Mouse (Mus musculus) embryonic stem cell, embryonic (primary cell): ENCODE data around the gene Lpgat1.

Experiments used
- CTCF ChIA-PET, 4 experiments: fragments of 300-600 bp in 2 of 4; fragments of 350-600 bp in 2 of 4; sonication (Branson Sonifier 250); formaldehyde crosslinking; loops; one replicate each; lab custom pipeline; 2022; ENCODE audit warnings: inconsistent platforms in 2 of 4; lab: Charles Lee
- POLR2A ChIA-PET, 4 experiments: fragments of 300-600 bp in 2 of 4; fragments of 350-600 bp in 2 of 4; sonication (Branson Sonifier 250); formaldehyde crosslinking; loops; one replicate each; lab custom pipeline; 2022; ENCODE audit warnings: antibody characterized with exemption in 4 of 4, inconsistent platforms in 1 of 4; lab: Charles Lee

Lpgat1 gene

GRCm38 (mm10) chr1:191720419-191720818 lies 2.8 kb downstream of the Lpgat1 start:
- ChIA-PET POLR2A (interaction anchor here in 2 of 4 experiments (0.7 to 2.2 kb wide), 8 partner anchors 13 to 145 kb away, joined by 3 to 7 read pairs (median 4); partner anchors contain the start of genes Dtl (in 2 of the 2) and Ints7 (in 2 of the 2)), CTCF (no interaction called here)

GRCm38 (mm10) chr1:191722706-191723105 lies 5.1 kb downstream of the Lpgat1 start:
- ChIA-PET CTCF (no interaction called here), POLR2A (interaction anchor here in 1 of 4 experiments (0.6 to 1.5 kb wide), 4 partner anchors 14 to 77 kb away, joined by 3 to 4 read pairs (median 4); no protein-coding TSS in a partner anchor)

GRCm38 (mm10) chr1:191723675-191724074 lies 6.0 kb downstream of the Lpgat1 start:
- ChIA-PET CTCF (interaction anchor here in 1 of 4 experiments (0.8 kb wide), 1 partner anchor 94 kb away, joined by 3 read pairs; no protein-coding TSS in a partner anchor), POLR2A (interaction anchor here in 2 of 4 experiments (1.0 to 1.5 kb wide), 4 partner anchors 10 to 148 kb away, joined by 3 to 6 read pairs (median 4); partner anchors contain the start of genes Dtl (in 1 of the 2) and Ints7 (in 1 of the 2))

- ChIA-PET POLR2A (interaction anchor here in 3 of 4 experiments (0.7 to 1.3 kb wide), 7 partner anchors 9 to 149 kb away, joined by 3 to 6 read pairs (median 3); partner anchors contain the start of genes Dtl (in 1 of the 3) and Ints7 (in 1 of the 3)), CTCF (interaction anchor here in 1 of 4 experiments (0.7 kb wide), 1 partner anchor 26 kb away, joined by 4 read pairs; no protein-coding TSS in a partner anchor)
Measured at GRCm38 (mm10) chr1:191724385-191725061, 6.9 kb downstream of the Lpgat1 start.

- ChIA-PET CTCF (interaction anchor here in 1 of 4 experiments (0.6 kb wide), 1 partner anchor 146 kb away, joined by 3 read pairs; no protein-coding TSS in a partner anchor), POLR2A (interaction anchor here in 1 of 4 experiments (2.4 kb wide), 1 partner anchor 8 kb away, joined by 6 read pairs; no protein-coding TSS in a partner anchor)
Measured at GRCm38 (mm10) chr1:191732623-191733022, 15.0 kb downstream of the Lpgat1 start.

GRCm38 (mm10) chr1:191733822-191734221 lies 16.2 kb downstream of the Lpgat1 start:
- ChIA-PET CTCF (no interaction called here), POLR2A (interaction anchor here in 1 of 4 experiments (1.1 to 2.4 kb wide), 2 partner anchors 10 to 13 kb away, joined by 4 to 6 read pairs; no protein-coding TSS in a partner anchor)

- CTCF ChIA-PET = interaction anchor here in 2 of 4 experiments (0.6 kb wide), 2 partner anchors 10 to 82 kb away, joined by 3 to 5 read pairs; no protein-coding TSS in a partner anchor
- POLR2A ChIA-PET = interaction anchor here in 1 of 4 experiments (0.6 to 1.3 kb wide), 3 partner anchors 10 to 58 kb away, joined by 3 read pairs; no protein-coding TSS in a partner anchor
Measured at GRCm38 (mm10) chr1:191736425-191736824, 18.8 kb downstream of the Lpgat1 start.

GRCm38 (mm10) chr1:191737871-191738270 lies 20.2 kb downstream of the Lpgat1 start:
- ChIA-PET CTCF (no interaction called here), POLR2A (interaction anchor here in 2 of 4 experiments (0.6 to 1.7 kb wide), 6 partner anchors 10 to 163 kb away, joined by 3 to 4 read pairs (median 3); partner anchors contain the start of genes Dtl (in 1 of the 2) and Ints7 (in 1 of the 2))

GRCm38 (mm10) chr1:191738726-191739125 lies 21.1 kb downstream of the Lpgat1 start:
- ChIA-PET CTCF (no interaction called here), POLR2A (interaction anchor here in 2 of 4 experiments (0.9 to 1.7 kb wide), 5 partner anchors 9 to 163 kb away, joined by 3 to 4 read pairs (median 3); partner anchors contain the start of genes Dtl (in 1 of the 2) and Ints7 (in 1 of the 2))

GRCm38 (mm10) chr1:191740587-191741361 lies 23.1 kb downstream of the Lpgat1 start:
- POLR2A ChIA-PET = interaction anchor here in 2 of 4 experiments (0.7 to 1.1 kb wide), 2 partner anchors 165 to 196 kb away, joined by 4 to 8 read pairs; partner anchors contain the start of gene Ints7 (in 1 of the 2)

GRCm38 (mm10) chr1:191741635-191742034 lies 24.0 kb downstream of the Lpgat1 start:
- POLR2A ChIA-PET = interaction anchor here in 1 of 4 experiments (1.1 kb wide), 1 partner anchor 166 kb away, joined by 4 read pairs; the partner anchor contains the start of gene Ints7

More at GRCm38 (mm10) chr1:191740587-191741361, 23.1 kb downstream of the Lpgat1 start:
- CTCF ChIA-PET = interaction anchor here in 1 of 4 experiments (0.7 kb wide), 1 partner anchor 79 kb away, joined by 3 read pairs; no protein-coding TSS in a partner anchor

GRCm38 (mm10) chr1:191748431-191748830 lies 30.8 kb downstream of the Lpgat1 start:
- ChIA-PET POLR2A (no interaction called here), CTCF (no interaction called here)

More at GRCm38 (mm10) chr1:191741635-191742034, 24.0 kb downstream of the Lpgat1 start:
- CTCF ChIA-PET = no interaction called here

- CTCF ChIA-PET = no interaction called here
- POLR2A ChIA-PET = interaction anchor here in 1 of 4 experiments (0.7 kb wide), 1 partner anchor 15 kb away, joined by 3 read pairs; no protein-coding TSS in a partner anchor
Measured at GRCm38 (mm10) chr1:191756520-191757199, 39.0 kb downstream of the Lpgat1 start.

- POLR2A ChIA-PET = interaction anchor here in 2 of 4 experiments (0.6 to 1.3 kb wide), 4 partner anchors 10 to 42 kb away, joined by 3 read pairs; no protein-coding TSS in a partner anchor
- CTCF ChIA-PET = no interaction called here
Measured at GRCm38 (mm10) chr1:191774106-191774505, 56.5 kb downstream of the Lpgat1 start.

- POLR2A ChIA-PET = interaction anchor here in 1 of 4 experiments (0.5 to 1.3 kb wide), 2 partner anchors 11 to 164 kb away, joined by 3 read pairs; no protein-coding TSS in a partner anchor
- CTCF ChIA-PET = no interaction called here
Measured at GRCm38 (mm10) chr1:191775116-191775515, 57.5 kb downstream of the Lpgat1 start.

- POLR2A ChIA-PET = interaction anchor here in 1 of 4 experiments (0.6 kb wide), 1 partner anchor 40 kb away, joined by 3 read pairs; no protein-coding TSS in a partner anchor
- CTCF ChIA-PET = no interaction called here
Measured at GRCm38 (mm10) chr1:191777521-191777920, 59.9 kb downstream of the Lpgat1 start.

- CTCF ChIA-PET = no interaction called here
- POLR2A ChIA-PET = interaction anchor here in 1 of 4 experiments (1.3 to 1.6 kb wide), 3 partner anchors 19 to 205 kb away, joined by 3 to 5 read pairs (median 4); partner anchors contain the start of genes Dtl and Ints7
Measured at GRCm38 (mm10) chr1:191780470-191780869, 62.8 kb downstream of the Lpgat1 start.
